In genomic region chr1:22356209-22356608, GRCm38 (mm10) we compare ENCODE assay signal across 24 mouse cellular contexts.
DNase-seq lines count a peak whose midpoint lies in the region; ATAC-seq and TF ChIP-seq lines count a peak whose summit lies in the region.
"Had no signal": no experiment of that assay in that cellular context is flagged by ENCODE, and none has a peak within 500 bp of the region (broad histone marks: within the 10 kb centered on the region; RNA-seq: fewer than 3 reads in every experiment).

No protein-coding gene starts in this region.

- no peak overlapping the region for H3K9ac ChIP-seq in heart, adult 2 months (ENCODE audit: low read depth, low read length)
- no peak overlapping the region for H3K9ac ChIP-seq in liver, embryonic 12.5 days
- no peak overlapping the region for H3K9ac ChIP-seq in liver, embryonic 14.5 days (replicated peaks)
- H3K9ac ChIP-seq in liver, embryonic 16.5 days (ENCODE audit: low read depth, low read length) = no peak overlapping the region
- H3K9ac ChIP-seq: embryonic facial prominence, embryonic 12.5 days; forebrain, embryonic 13.5 days; forebrain, embryonic 15.5 days had no signal

- no peak for TF ChIP-seq CTCF in heart, adult 2 months (IDR thresholded peaks at IDR 0.05)
- no peak for TF ChIP-seq CTCF in liver, embryonic 14.5 days (IDR thresholded peaks at IDR 0.05; ENCODE audit: low read depth)

- H3K4me2 ChIP-seq in liver, embryonic 12.5 days = no peak overlapping the region
- H3K4me2 ChIP-seq in liver, embryonic 14.5 days (ENCODE audit: low read depth) = no peak overlapping the region
- no peak overlapping the region for H3K4me2 ChIP-seq in liver, embryonic 16.5 days (ENCODE audit: low read depth, low read length)
- H3K4me2 ChIP-seq: embryonic facial prominence, embryonic 12.5 days; forebrain, embryonic 13.5 days; forebrain, embryonic 15.5 days had no signal

- no peaks in the 10 kb centered on the region for H3K36me3 ChIP-seq in heart, adult 2 months (ENCODE audit: control insufficient read depth, insufficient read depth, low read length)
- H3K36me3 ChIP-seq in liver, embryonic 12.5 days = no peaks in the 10 kb centered on the region
- H3K36me3 ChIP-seq in liver, embryonic 14.5 days (replicated peaks; ENCODE audit: control insufficient read depth, insufficient read depth, low read depth) = no peaks in the 10 kb centered on the region
- H3K36me3 ChIP-seq in liver, embryonic 16.5 days (ENCODE audit: control insufficient read depth, insufficient read depth) = no peaks in the 10 kb centered on the region
- H3K36me3 ChIP-seq: embryonic facial prominence, embryonic 10.5 days; embryonic facial prominence, embryonic 12.5 days; forebrain, embryonic 15.5 days; G1E had no signal

- intact Hi-C loops in heart, adult 2 months (cut with DNase I) = no loop called here
- intact Hi-C loops in heart, postnatal 36 days (cut with DNase I) = no loop called here

- peak overlapping the region; percentile 17; the same call in 1 of the 2 replicates for H3K27ac ChIP-seq in heart, adult 2 months
- no peak overlapping the region for H3K27ac ChIP-seq in liver, embryonic 12.5 days
- H3K27ac ChIP-seq in liver, embryonic 14.5 days = no peak overlapping the region
- H3K27ac ChIP-seq in liver, embryonic 16.5 days (ENCODE audit: low read length) = no peak overlapping the region
- H3K27ac ChIP-seq: embryonic facial prominence, embryonic 10.5 days; embryonic facial prominence, embryonic 12.5 days; forebrain, embryonic 13.5 days; forebrain, embryonic 15.5 days had no signal

- TF ChIP-seq POLR2A in heart, adult 2 months (IDR thresholded peaks at IDR 0.05; ENCODE audit: insufficient read depth, low read depth, low read length) = no peak

- WGBS in heart, adult 2 months = 58% methylated on average over 2 of the region's 2 CpGs
- WGBS in liver, embryonic 12.5 days (ENCODE audit: insufficient replicate concordance) = 45% methylated on average over 2 of the region's 2 CpGs
- WGBS in liver, embryonic 14.5 days (ENCODE audit: insufficient replicate concordance) = 36% methylated on average over 2 of the region's 2 CpGs
- WGBS in liver, embryonic 16.5 days (ENCODE audit: insufficient replicate concordance) = 44% methylated on average over 2 of the region's 2 CpGs

- H3K4me3 ChIP-seq in heart, adult 2 months = no peak overlapping the region
- H3K4me3 ChIP-seq in liver, embryonic 12.5 days = no peak overlapping the region
- H3K4me3 ChIP-seq in liver, embryonic 14.5 days (ENCODE audit: insufficient read depth in 1 of 2, low read depth in 2 of 2, low read length in 2 of 2) = no peak overlapping the region
- H3K4me3 ChIP-seq in liver, embryonic 16.5 days (ENCODE audit: low read depth, low read length) = no peak overlapping the region
- H3K4me3 ChIP-seq: embryonic facial prominence, embryonic 10.5 days; embryonic facial prominence, embryonic 12.5 days; forebrain, embryonic 13.5 days; forebrain, embryonic 15.5 days had no signal

- peak; percentile 80 for ATAC-seq in liver, embryonic 12.5 days
- 0 out of 2 replicates have a peak, but pooled peaks have one; percentile 53 for ATAC-seq in liver, embryonic 14.5 days (ENCODE audit: insufficient read depth)
- ATAC-seq in liver, embryonic 16.5 days (ENCODE audit: low read depth) = peak; percentile 64
- ATAC-seq: CD4-positive, CD25-positive, alpha-beta regulatory T cell, adult 4 months; forebrain, embryonic 13.5 days; forebrain, embryonic 15.5 days had no signal

- TF ChIP-seq EP300 in heart, adult 2 months (IDR thresholded peaks at IDR 0.05; ENCODE audit: insufficient read depth, low read depth, low read length) = no peak
- no peak for TF ChIP-seq EP300 in liver, embryonic 14.5 days (IDR thresholded peaks at IDR 0.05; ENCODE audit: low read depth)

- H3K9me3 ChIP-seq in liver, embryonic 12.5 days (replicated peaks) = no peaks in the 10 kb centered on the region
- no peaks in the 10 kb centered on the region for H3K9me3 ChIP-seq in liver, embryonic 14.5 days (ENCODE audit: control insufficient read depth, low read length)
- no peaks in the 10 kb centered on the region for H3K9me3 ChIP-seq in liver, embryonic 16.5 days (replicated peaks; ENCODE audit: control insufficient read depth, low read length)
- H3K9me3 ChIP-seq: embryonic facial prominence, embryonic 10.5 days; embryonic facial prominence, embryonic 12.5 days; forebrain, embryonic 13.5 days; forebrain, embryonic 15.5 days; G1E had no signal

- no peaks in the 10 kb centered on the region for H3K4me1 ChIP-seq in heart, adult 2 months (ENCODE audit: control insufficient read depth, insufficient read depth, low read length)
- H3K4me1 ChIP-seq in liver, embryonic 12.5 days = no peaks in the 10 kb centered on the region
- no peaks in the 10 kb centered on the region for H3K4me1 ChIP-seq in liver, embryonic 14.5 days (replicated peaks; ENCODE audit: control insufficient read depth in 2 of 2, insufficient read depth in 2 of 2, low read length in 1 of 2)
- no peaks in the 10 kb centered on the region for H3K4me1 ChIP-seq in liver, embryonic 16.5 days (ENCODE audit: control insufficient read depth, low read depth, low read length)
- H3K4me1 ChIP-seq: embryonic facial prominence, embryonic 10.5 days; embryonic facial prominence, embryonic 12.5 days; forebrain, embryonic 13.5 days; forebrain, embryonic 15.5 days had no signal

- no peaks in the 10 kb centered on the region for H3K79me2 ChIP-seq in heart, adult 2 months (replicated peaks; ENCODE audit: control insufficient read depth, insufficient read depth, low read length)

- H3K27me3 ChIP-seq in heart, adult 2 months (ENCODE audit: control insufficient read depth, insufficient read depth, low read length) = no peaks in the 10 kb centered on the region
- no peaks in the 10 kb centered on the region for H3K27me3 ChIP-seq in liver, embryonic 12.5 days (replicated peaks)
- H3K27me3 ChIP-seq in liver, embryonic 14.5 days (ENCODE audit: control insufficient read depth, insufficient read depth, low read length) = no peaks in the 10 kb centered on the region
- H3K27me3 ChIP-seq in liver, embryonic 16.5 days (ENCODE audit: control insufficient read depth, insufficient read depth, low read depth, low read length) = no peaks in the 10 kb centered on the region
- H3K27me3 ChIP-seq: CH12.LX; embryonic facial prominence, embryonic 12.5 days; forebrain, embryonic 13.5 days; forebrain, embryonic 15.5 days had no signal

- no peak for DNase-seq in heart, adult 2 months
- no peak for DNase-seq in heart, postnatal 36 days
- no peak for DNase-seq in liver
- DNase-seq in liver, embryonic 14.5 days (ENCODE audit: low read depth in 3 of 3, low spot score in 3 of 3) = no peak
- no peak for DNase-seq in adrenal gland, adult (ENCODE audit: inconsistent age in 2 of 2, low spot score in 1 of 2)
- no peak for DNase-seq in lung, postnatal 4 days
- DNase-seq: adrenal gland, adult 8-10 months; adrenal gland, postnatal 14 days; adrenal gland, postnatal 36 days; B cell, adult 2 months; cerebellum, adult 11-12 months; cerebellum, adult 2 months; cerebellum, adult 9-10 months; cerebellum, postnatal 10 days; cerebellum, postnatal 25 days had no signal
